Mouse (Mus musculus) B cell, adult 62 days (primary cell): ENCODE measurements around the gene Fzd7. TPM values are rescaled to one million over a fixed set of nuclear protein-coding genes. Genes with fewer than 3 reads are reported as not detected.

Experiments
- total RNA-seq: library from RNA; stranded (reverse); gene quantifications from 4 replicates; pipeline ENCODE4 v1.2.4, GENCODE M21; 2023

Gene Fzd7
- 0.21 to 0.28 TPM (median 0.24 TPM) in 4 replicates for total RNA-seq

GRCm38 (mm10) chr1:59482331-59482695, at the start of gene Fzd7:
Gene Fzd7, plus strand, starts transcription at chr1:59482424.

GRCm38 (mm10) chr1:59516026-59516917, 34.0 kb downstream of the Fzd7 start, which contains the start of gene Gm973:
Gene Gm973, plus strand, starts transcription at chr1:59516264.

Other genes starting within 250 kb of the Fzd7 start
- 18.7 to 20.1 TPM (median 19.1 TPM) in 4 replicates for gene Als2, start 245.2 kb upstream of the Fzd7 start, total RNA-seq
- gene Cdk15, start 225.5 kb upstream of the Fzd7 start, total RNA-seq: not detected in 4 replicates
- not detected in 4 replicates for gene Gm973, start 33.8 kb downstream of the Fzd7 start, total RNA-seq
- gene Sumo1, start 188.4 kb downstream of the Fzd7 start, total RNA-seq: 85.2 to 88.0 TPM (median 85.9 TPM) in 4 replicates
- gene Nop58, start 202.5 kb downstream of the Fzd7 start, total RNA-seq: 152 to 177 TPM (median 154 TPM) in 4 replicates